Mouse (Mus musculus) left cerebral cortex, adult 18-20 months (tissue): ENCODE measurements around the gene B3gnt2. TPM values are rescaled to one million over a fixed set of nuclear protein-coding genes. Genes with fewer than 3 reads are reported as not detected.

Experiments used
- DNase-seq, 2 experiments: peaks; one replicate each; pipeline ENCODE4 v3.0.0; 2021 to 2022; ENCODE audit warnings: low spot score in 2 of 2, mixed read lengths in 1 of 2
- total RNA-seq, 2 experiments: library from RNA; stranded (reverse); gene quantifications; 2 replicates each; pipeline ENCODE4 v1.2.3; 2021

Gene B3gnt2
- total RNA-seq, 2 experiments from 2014 or later: 13.5 to 19.3 TPM

DNA sequence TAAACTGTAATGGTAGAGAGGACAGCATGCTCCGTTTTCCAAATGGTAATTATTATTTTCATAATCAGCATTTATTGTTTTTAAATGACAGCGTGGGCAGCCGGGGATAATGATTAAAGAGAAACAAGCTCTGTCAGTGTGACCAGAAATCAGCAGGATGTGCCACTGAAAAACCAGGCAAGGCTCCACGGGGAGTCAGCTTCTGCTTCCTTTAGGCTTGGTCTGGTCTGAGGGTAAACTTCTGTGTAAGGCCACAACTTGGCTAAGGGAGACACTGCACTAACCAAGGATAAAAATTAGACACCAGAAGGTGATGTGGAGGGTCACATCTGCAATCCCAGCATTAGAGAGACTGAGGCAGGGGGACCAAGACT lies 11.5 kb upstream of the B3gnt2 start:
- DNase-seq: no peak

GRCm38 (mm10) chr11:22871628-22872306 lies 11.0 kb upstream of the B3gnt2 start:
- no peak for DNase-seq

DNA sequence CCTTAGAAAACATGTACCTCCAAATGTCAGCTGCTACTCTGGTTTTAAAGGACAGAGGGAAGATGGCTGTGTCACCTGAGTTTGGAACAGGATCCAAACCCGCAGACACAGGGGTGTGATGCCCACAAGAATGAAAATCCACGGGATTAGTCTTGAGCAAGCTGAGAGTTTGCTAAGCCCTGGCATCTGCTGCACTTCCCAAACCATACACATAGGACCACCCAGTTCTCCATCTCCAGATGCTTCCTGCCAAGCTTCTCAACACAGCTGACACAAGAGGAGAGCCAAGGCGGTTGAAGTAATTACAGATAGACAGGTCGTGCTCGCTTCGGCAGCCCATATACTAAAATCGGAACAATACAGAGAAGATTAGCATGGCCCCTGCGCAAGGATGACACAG lies 7.8 kb upstream of the B3gnt2 start:
- DNase-seq: no peak

- no peak for DNase-seq
Measured at GRCm38 (mm10) chr11:22867691-22868090, 6.9 kb upstream of the B3gnt2 start.

DNA sequence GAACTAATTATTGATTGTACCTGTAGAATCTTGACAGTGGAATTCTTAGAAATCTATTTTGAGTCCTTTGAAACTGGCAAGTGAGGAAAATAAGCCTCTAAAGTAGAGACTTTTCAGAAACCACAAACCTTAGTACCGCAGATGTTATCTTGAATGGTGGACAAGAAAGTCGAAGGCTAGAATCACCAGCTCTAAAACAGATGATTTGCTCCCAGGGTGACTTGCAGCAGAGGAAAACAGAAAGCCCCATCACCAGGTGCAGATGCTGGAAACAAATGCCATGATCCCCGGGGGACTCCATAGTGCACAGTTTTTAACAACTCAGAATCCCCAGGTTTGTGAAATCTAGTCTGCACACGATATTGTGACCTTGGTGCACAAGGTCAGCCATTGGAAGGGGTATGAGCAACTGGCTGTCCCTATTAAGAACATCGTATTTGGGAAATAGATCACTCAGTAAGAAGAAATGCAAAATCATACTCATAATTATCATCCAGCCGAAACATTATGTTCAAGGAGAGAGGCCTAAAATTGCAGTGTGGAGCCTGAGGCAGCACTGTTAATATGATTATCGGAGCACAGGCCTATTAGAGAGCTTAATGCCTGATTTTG lies 5.0 kb upstream of the B3gnt2 start:
- DNase-seq: no peak

GRCm38 (mm10) chr11:22864305-22865060 lies 3.7 kb upstream of the B3gnt2 start:
- DNase-seq: no peak

DNA sequence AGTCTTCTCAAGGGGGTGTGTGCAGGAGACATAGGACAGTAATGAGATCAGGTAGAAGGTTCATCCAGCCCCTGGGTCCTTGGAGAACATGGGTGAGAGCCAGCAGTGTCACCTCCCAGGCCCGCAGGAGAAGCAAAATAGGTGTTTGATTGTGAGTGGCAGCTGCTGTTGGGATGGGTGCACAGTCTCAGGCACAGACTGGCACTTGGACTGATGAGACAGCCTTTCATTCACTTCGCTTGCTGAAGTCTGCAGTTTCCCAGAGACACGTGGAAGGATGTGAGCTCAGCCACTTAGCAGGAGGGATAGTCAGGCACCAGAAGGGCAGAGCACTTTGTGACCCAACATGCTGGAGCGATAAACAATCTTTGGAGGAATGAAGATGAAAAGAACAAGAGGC lies 2.8 kb upstream of the B3gnt2 start:
- DNase-seq: no peak

DNA sequence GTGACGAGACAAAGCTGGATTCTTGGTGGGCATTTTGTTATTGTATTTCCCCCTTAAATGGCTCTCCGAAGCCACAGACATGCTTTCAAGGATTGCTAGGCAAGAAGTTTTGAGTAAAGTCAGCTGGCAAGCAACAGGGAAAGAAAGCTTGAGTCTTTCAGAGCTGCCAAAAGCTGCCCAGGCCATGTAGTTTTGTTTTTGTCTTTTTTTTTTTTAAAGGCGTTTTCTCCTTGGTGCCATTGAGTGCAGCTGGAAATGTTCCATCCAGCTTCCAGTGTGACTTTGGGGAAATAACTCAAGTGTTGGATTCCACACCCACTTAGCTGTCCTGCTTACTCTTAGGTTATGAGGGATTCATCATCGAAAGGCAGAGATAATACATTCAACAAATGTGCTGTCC lies 554 bp upstream of the B3gnt2 start:
- DNase-seq: no peak

DNA sequence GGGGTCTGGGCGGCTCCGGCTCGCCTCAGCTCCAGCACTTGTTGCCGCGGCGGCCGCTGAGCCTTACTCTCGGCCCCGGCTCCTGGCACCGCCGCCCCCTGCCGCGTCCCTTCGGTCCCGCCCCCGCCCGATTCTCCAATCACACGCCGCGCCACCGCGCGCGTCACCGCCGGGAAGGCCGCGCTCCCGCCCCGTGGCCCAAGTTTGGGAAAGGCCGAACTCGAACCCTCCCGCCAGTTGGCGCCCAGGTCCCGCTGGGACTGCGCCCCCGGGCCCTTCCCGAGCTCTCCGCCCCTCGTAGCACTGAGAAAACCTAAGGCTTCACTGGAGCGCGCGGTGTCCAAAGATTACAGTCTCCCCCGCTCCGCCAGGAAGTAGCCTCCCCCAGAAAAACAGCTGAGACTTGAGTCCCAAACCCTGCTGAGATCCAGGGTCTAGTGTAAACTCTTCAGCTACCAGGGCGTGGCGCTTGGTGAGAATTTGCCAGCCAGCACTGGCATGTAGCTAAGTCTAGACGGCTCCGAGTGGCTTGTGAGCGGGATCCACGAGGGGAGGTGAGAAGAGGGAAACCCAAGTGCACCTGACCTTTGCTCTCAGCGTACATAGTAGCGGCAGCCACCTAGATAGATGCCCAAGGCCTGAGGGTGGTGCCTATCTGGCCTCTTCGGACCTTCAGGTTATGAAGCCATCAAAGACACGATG lies 977 bp downstream of the B3gnt2 start:
- peak; percentile 71 to 85 for DNase-seq

DNA sequence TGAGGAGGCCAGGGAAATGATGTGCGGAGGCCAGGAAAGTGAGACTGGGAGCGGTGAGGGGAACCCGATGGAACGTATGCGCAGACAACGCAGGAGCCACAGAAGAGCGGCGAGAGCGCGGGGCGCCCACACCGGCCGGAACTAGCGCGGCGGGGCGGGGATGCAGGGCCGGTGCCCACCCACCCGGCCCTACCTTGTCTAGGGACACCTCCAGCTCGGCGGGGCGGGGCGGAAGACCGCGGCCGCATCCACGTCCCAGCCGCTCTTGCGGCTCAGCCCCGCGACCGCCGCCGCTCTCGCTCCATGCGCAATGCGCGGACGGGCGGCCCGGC lies 1.5 kb downstream of the B3gnt2 start:
- peak in 1 of 2 experiments; percentile 27 for DNase-seq

GRCm38 (mm10) chr11:22858441-22859300 lies 2.1 kb downstream of the B3gnt2 start:
- peak in 1 of 2 experiments; percentile 30 for DNase-seq

- no peak for DNase-seq
Measured at GRCm38 (mm10) chr11:22857705-22858440, 2.9 kb downstream of the B3gnt2 start.

- DNase-seq: no peak
Measured at GRCm38 (mm10) chr11:22857106-22857704, 3.6 kb downstream of the B3gnt2 start.

GRCm38 (mm10) chr11:22856371-22856965 lies 4.3 kb downstream of the B3gnt2 start:
- DNase-seq: no peak

DNA sequence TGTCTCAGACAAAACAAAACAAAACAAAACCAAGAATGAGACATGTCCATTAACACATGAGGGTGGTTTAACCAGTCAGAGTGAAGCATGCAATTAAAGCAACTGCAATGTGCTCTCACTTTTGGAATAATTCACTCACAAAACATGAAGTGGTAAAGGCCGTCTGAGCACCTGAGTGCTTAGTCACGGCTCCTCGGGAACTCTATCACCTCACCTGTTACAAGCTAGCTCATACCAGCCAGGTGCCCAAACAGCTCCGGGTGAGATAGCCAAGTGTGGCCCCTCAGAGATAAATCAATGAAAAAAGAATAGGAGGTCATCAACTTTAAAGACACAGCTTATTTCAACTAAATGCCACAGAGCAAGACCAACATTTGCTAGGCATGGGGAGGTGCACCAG lies 6.2 kb downstream of the B3gnt2 start:
- no peak for DNase-seq

- DNase-seq: no peak
Measured at GRCm38 (mm10) chr11:22853477-22854157, 7.1 kb downstream of the B3gnt2 start.

GRCm38 (mm10) chr11:22852510-22852909 lies 8.3 kb downstream of the B3gnt2 start:
- DNase-seq: no peak

DNA sequence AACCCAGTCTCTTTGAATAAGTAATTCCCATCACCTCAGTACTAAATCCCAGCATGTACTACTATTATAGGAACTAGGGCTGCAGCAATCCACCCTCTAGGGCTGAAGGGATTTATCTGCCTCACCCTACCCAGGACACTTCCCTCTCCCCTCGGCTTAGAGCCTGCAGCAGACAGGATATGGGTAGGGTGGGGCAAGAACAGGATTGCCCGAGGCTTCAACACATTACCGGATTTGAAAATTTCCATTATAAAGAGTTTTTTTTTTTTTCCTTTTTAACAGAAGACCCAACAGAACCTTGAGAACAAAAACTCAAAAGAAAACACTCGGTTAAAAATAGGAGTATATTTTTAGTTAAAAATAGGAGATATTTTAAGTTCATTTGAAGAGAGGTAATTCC lies 9.3 kb downstream of the B3gnt2 start:
- DNase-seq: no peak

GRCm38 (mm10) chr11:22850077-22850476 lies 10.7 kb downstream of the B3gnt2 start:
- no peak for DNase-seq
